Mouse (Mus musculus) liver, postnatal 0 days (tissue): ENCODE measurements around the gene Pmvk. TPM values are rescaled to one million over a fixed set of nuclear protein-coding genes. Genes with fewer than 3 reads are reported as not detected.

Source experiments
- ATAC-seq: fragments of 200-750 bp; cut with Nextera tagmentation; 2 replicates; pipeline ENCODE4 v1.8.0; 2017; ENCODE audit warnings: mild to moderate bottlenecking, moderate library complexity
- DNase-seq: peaks from one replicate; pipeline ENCODE4 v3.0.0-alpha.2; 2016
- H3K27ac ChIP-seq: fragments of 300-500 bp; sonication (generic); 2 replicates; pipeline ENCODE4 v1.5.1; 2014; ENCODE audit warnings: antibody characterized with exemption, moderate library complexity, mild to moderate bottlenecking, low read depth
- H3K27me3 ChIP-seq: fragments of 300-500 bp; sonication (generic); 2 replicates; pipeline ENCODE4 v1.6.1; 2014; ENCODE audit warnings: low read length, control low read depth, mixed read lengths; ENCODE audit not compliant: insufficient read depth
- H3K36me3 ChIP-seq: fragments of 300-500 bp; sonication (generic); replicated peaks from 2 replicates; pipeline ENCODE4 v1.6.1; 2014; ENCODE audit warnings: mild to moderate bottlenecking, control low read depth, low read length, moderate library complexity, mixed read lengths; ENCODE audit not compliant: insufficient read depth
- H3K4me1 ChIP-seq: fragments of 300-500 bp; sonication (generic); 2 replicates; pipeline ENCODE4 v1.6.1; 2014; ENCODE audit warnings: antibody characterized with exemption, mild to moderate bottlenecking, control low read depth; ENCODE audit not compliant: insufficient read depth
- H3K4me2 ChIP-seq: fragments of 300-500 bp; sonication (generic); 2 replicates; pipeline ENCODE4 v1.6.1; 2014; ENCODE audit warnings: low read depth, mild to moderate bottlenecking, low read length, moderate library complexity, mixed read lengths
- H3K4me3 ChIP-seq: fragments of 300-500 bp; sonication (generic); 2 replicates; pipeline ENCODE4 v1.5.1; 2014; ENCODE audit warnings: low read depth, low read length
- H3K9ac ChIP-seq: fragments of 300-500 bp; sonication (generic); replicated peaks from 2 replicates; pipeline ENCODE4 v1.6.1; 2014; ENCODE audit warnings: mild to moderate bottlenecking, moderate library complexity
- H3K9me3 ChIP-seq: fragments of 300-500 bp; sonication (generic); 2 replicates; pipeline ENCODE4 v1.6.1; 2016; ENCODE audit warnings: mild to moderate bottlenecking, control low read depth, low read length, mixed read lengths
- CTCF ChIP-seq: sonication (generic); IDR thresholded peaks from 2 replicates; pipeline ENCODE4 v1.5.1; 2016; ENCODE audit warnings: antibody characterized with exemption, low read depth
- EP300 ChIP-seq: IDR thresholded peaks from 2 replicates; pipeline ENCODE4 v1.6.1; 2016; ENCODE audit warnings: antibody characterized with exemption, low read depth, mild to moderate bottlenecking
- WGBS: fragments of 180-500 bp; shearing (Covaris S2); extraction: QIAGEN DNeasy Blood & Tissue Kit; methylation state at CpG from one replicate; pipeline ENCODE4 v1.1.7; 2014; ENCODE audit not compliant: insufficient replicate concordance; 5-methylcytosine and 5-hydroxymethylcytosine counted together
- polyA plus RNA-seq: library from polyadenylated mRNA; unstranded; fragments of >200 nt; fragmentation: Nextera tagmentation; extraction: Ambion mirVana; gene quantifications from 2 replicates; pipeline ENCODE4 v1.2.1, GENCODE M21; 2015

Pmvk gene
- polyA plus RNA-seq, 1 experiment from 2014 or later = 13.8 TPM

DNA sequence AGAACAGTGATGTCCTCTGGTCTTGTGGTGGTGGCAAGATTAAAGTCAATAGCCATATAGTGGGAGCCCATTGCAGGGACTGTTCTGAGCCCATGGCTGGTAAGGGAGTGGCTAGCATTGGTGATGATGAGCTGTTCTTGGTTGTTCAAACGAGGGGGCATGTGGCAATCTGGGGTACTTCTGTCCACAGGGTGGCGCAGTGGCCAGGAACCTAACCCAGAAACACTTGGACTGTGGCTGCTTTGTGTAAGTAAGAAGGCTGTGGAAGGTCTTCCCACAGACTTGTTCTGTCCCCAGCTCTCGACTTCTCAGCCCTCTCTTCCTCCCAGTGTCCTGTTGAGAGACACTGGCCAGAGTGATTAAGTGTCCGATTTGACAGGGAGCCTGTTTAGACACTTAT is 56.6 kb downstream of the Pmvk start:
- H3K4me2 ChIP-seq = no peak overlapping the region
- H3K9me3 ChIP-seq = no peaks in the 10 kb centered on the region
- H3K4me1 ChIP-seq = no peaks in the 10 kb centered on the region
- H3K9ac ChIP-seq = no peak overlapping the region
- DNase-seq (peak; percentile 56), ATAC-seq (peak; percentile 25; the same call in 1 of the 2 replicates)
- TF ChIP-seq CTCF (peak; percentile 71), EP300 (no peak)
- WGBS = 19% methylated on average over 4 of the region's 4 CpGs
- no peak overlapping the region for H3K4me3 ChIP-seq
- peaks cover 30% of the 10 kb centered on the region for H3K27me3 ChIP-seq
- H3K27ac ChIP-seq = no peak overlapping the region
- no peaks in the 10 kb centered on the region for H3K36me3 ChIP-seq

DNA sequence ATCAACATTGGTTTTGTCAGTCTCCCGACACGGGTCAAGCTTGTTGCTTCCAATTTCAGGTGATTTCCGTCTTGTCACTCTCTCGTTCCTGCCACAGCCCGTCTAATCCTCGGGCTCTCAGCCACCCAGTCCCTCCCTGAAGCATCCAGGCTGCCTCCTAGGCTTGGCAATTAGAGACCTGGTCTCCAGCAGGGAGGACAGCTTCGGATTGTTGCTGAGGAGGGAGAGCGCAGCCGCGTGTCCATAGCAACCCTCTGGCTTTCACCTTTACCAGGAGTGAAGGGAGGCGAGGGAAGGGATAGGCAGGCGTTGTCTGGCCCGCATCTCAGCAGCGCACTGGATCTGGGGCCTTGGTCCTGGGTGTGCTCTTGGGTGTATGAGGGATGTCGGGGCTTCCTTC is 57.1 kb downstream of the Pmvk start:
- H3K4me3 ChIP-seq = no peak overlapping the region
- H3K4me1 ChIP-seq = no peaks in the 10 kb centered on the region
- 0 out of 2 replicates have a peak, but pooled peaks cover 1% of the 10 kb centered on the region for H3K9me3 ChIP-seq
- no peak overlapping the region for H3K27ac ChIP-seq
- TF ChIP-seq EP300 (no peak), CTCF (no peak)
- H3K27me3 ChIP-seq = peaks cover 28% of the 10 kb centered on the region
- ATAC-seq (no peak), DNase-seq (no peak)
- H3K9ac ChIP-seq = no peak overlapping the region
- H3K36me3 ChIP-seq = no peaks in the 10 kb centered on the region
- 30% methylated on average over 15 of the region's 15 CpGs for WGBS
- no peak overlapping the region for H3K4me2 ChIP-seq

DNA sequence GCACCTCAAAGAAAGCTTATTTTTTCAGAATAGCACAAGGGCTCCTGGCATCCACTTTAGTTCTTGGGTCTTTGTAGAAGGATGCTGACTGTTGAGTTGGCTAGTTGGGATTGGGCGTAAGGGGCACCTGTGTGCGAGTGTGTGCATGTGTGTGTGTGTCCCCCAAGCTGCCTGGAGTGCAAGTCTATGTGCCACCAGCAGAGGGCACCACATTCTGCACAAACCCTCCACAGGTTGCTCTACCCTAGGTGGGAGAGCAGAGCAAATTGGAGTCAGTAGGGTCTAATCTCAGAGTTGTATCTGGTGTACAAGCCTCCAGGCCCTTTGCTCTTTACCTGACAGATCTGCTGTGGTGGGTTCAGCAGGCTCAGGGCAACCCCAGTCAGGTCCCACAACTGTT is 57.9 kb downstream of the Pmvk start:
- no peak for ATAC-seq
- TF ChIP-seq CTCF = peak; percentile 74
- no peak for TF ChIP-seq EP300
- H3K36me3 ChIP-seq = no peaks in the 10 kb centered on the region
- WGBS = 92% methylated on average over 2 of the region's 2 CpGs
- no peaks in the 10 kb centered on the region for H3K4me1 ChIP-seq
- H3K9ac ChIP-seq = no peak overlapping the region
- H3K9me3 ChIP-seq = 0 out of 2 replicates have a peak, but pooled peaks cover 2% of the 10 kb centered on the region
- DNase-seq = peak; percentile 37
- no peak overlapping the region for H3K4me2 ChIP-seq
- H3K27me3 ChIP-seq = peaks cover 23% of the 10 kb centered on the region
- H3K4me3 ChIP-seq = no peak overlapping the region
- H3K27ac ChIP-seq = no peak overlapping the region

DNA sequence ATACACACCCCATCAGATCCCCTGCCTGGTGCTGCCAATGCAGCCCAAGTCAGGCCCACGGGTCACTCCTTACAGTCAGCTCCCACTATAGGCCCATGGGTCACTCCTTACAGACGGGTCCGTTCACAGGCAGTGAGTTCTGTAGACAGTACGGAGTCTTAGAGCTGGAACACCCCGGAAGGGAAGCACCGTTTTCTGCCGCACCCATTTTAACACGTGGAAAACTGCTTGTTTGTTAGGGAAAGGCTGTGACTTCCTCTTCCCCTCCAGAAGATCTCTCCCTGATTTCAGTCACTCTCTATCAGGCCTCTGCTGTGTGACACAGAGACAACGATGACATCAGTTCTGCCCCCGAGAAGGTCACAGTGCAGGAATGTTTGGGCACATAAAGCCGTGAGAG is 61.1 kb downstream of the Pmvk start:
- H3K27ac ChIP-seq = no peak overlapping the region
- no peak overlapping the region for H3K4me2 ChIP-seq
- H3K4me3 ChIP-seq = no peak overlapping the region
- peaks cover 28% of the 10 kb centered on the region for H3K27me3 ChIP-seq
- TF ChIP-seq CTCF (no peak), EP300 (no peak)
- no peak overlapping the region for H3K9ac ChIP-seq
- WGBS = 46% methylated on average over 11 of the region's 11 CpGs
- H3K9me3 ChIP-seq = 0 out of 2 replicates have a peak, but pooled peaks cover 2% of the 10 kb centered on the region
- H3K4me1 ChIP-seq = peaks cover 7% of the 10 kb centered on the region; the same call in 1 of the 2 replicates
- no peak for ATAC-seq
- H3K36me3 ChIP-seq = no peaks in the 10 kb centered on the region
- DNase-seq = no peak

DNA sequence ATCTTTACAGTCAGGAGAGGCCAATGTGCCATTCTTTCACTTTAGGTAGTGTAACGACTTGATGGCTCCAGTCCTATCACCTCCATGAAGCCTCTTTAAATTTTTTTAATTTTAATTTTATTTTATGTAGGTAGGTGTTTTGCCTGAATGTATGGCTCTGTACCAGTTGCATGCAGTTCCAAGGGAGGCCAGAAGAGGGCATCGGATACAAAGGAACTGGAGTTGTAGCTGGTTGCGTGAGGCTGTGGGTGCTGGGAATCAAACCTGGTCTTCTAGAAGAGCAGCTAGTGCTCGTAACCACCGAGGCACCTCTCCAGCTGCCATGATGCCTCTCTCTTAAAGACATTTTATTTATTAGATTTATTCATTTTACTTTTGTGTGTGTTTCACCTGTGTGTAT is 62.0 kb downstream of the Pmvk start:
- Histone ChIP-seq H3K27me3 (peaks cover 34% of the 10 kb centered on the region), H3K27ac (no peak overlapping the region)
- no peak for ATAC-seq

More for the DNA sequence above, 62.0 kb downstream of the Pmvk start:
- peaks cover 7% of the 10 kb centered on the region for H3K4me1 ChIP-seq
- H3K9ac ChIP-seq = no peak overlapping the region
- no peak overlapping the region for H3K4me2 ChIP-seq
- WGBS = 78% methylated on average over 5 of the region's 5 CpGs
- TF ChIP-seq CTCF (peak; percentile 51), EP300 (no peak)
- H3K4me3 ChIP-seq = no peak overlapping the region
- H3K9me3 ChIP-seq = 0 out of 2 replicates have a peak, but pooled peaks cover 2% of the 10 kb centered on the region
- no peak for DNase-seq
- H3K36me3 ChIP-seq = no peaks in the 10 kb centered on the region

Other genes with a start within 250 kb of the Pmvk start
- gene Thbs3, start 239.4 kb upstream of the Pmvk start, polyA plus RNA-seq = 1.3 and 1.8 TPM in 2 replicates
- 105 and 111 TPM in 2 replicates for gene Mtx1, start 227.5 kb upstream of the Pmvk start, polyA plus RNA-seq
- 0.40 and 0.56 TPM in 2 replicates for gene Muc1, start 225.5 kb upstream of the Pmvk start, polyA plus RNA-seq
- 141 TPM in 2 replicates for gene Krtcap2, start 208.6 kb upstream of the Pmvk start, polyA plus RNA-seq
- 0.06 and 0.21 TPM in 2 replicates for gene Trim46, start 208.2 kb upstream of the Pmvk start, polyA plus RNA-seq
- gene Dpm3, start 195.2 kb upstream of the Pmvk start, polyA plus RNA-seq = 63.2 and 73.2 TPM in 2 replicates
- 18.3 and 19.6 TPM in 2 replicates for gene Slc50a1, start 184.0 kb upstream of the Pmvk start, polyA plus RNA-seq
- gene Efna1, start 173.4 kb upstream of the Pmvk start, polyA plus RNA-seq = 22.1 and 27.8 TPM in 2 replicates
- gene Efna3, start 131.6 kb upstream of the Pmvk start, polyA plus RNA-seq = not detected in 2 replicates
- 0.36 and 0.56 TPM in 2 replicates for gene Efna4, start 116.5 kb upstream of the Pmvk start, polyA plus RNA-seq
- 9.1 and 9.2 TPM in 2 replicates for gene Adam15, start 104.5 kb upstream of the Pmvk start, polyA plus RNA-seq
- 0.05 TPM in 1 of 2 replicates, not detected in the other for gene Dcst2, start 92.6 kb upstream of the Pmvk start, polyA plus RNA-seq
- gene Dcst1, start 89.3 kb upstream of the Pmvk start, polyA plus RNA-seq = 0.13 and 0.15 TPM in 2 replicates
- gene Zbtb7b, start 59.8 kb upstream of the Pmvk start, polyA plus RNA-seq = 4.1 and 4.7 TPM in 2 replicates
- not detected in 2 replicates for gene Lenep, start 51.7 kb upstream of the Pmvk start, polyA plus RNA-seq
- 18.8 and 20.0 TPM in 2 replicates for gene Flad1, start 42.7 kb upstream of the Pmvk start, polyA plus RNA-seq
- 130 and 141 TPM in 2 replicates for gene Cks1b, start 36.2 kb upstream of the Pmvk start, polyA plus RNA-seq
- 23.8 and 24.7 TPM in 2 replicates for gene Shc1, start 36.1 kb upstream of the Pmvk start, polyA plus RNA-seq
- 5.9 and 6.9 TPM in 2 replicates for gene Pygo2, start 24.3 kb upstream of the Pmvk start, polyA plus RNA-seq
- gene Pbxip1, start 17.8 kb upstream of the Pmvk start, polyA plus RNA-seq = 9.4 and 9.8 TPM in 2 replicates
- gene Kcnn3, start 65.6 kb downstream of the Pmvk start, polyA plus RNA-seq = 0.04 TPM in 2 replicates